Mouse (Mus musculus) midbrain, postnatal 0 days (tissue): ENCODE measurements around the gene Cbr3. TPM values are rescaled to one million over a fixed set of nuclear protein-coding genes. Genes with fewer than 3 reads are reported as not detected.

Experiments
- ATAC-seq: fragments of 200-750 bp; cut with Nextera tagmentation; 2 replicates; pipeline ENCODE4 v1.8.0; 2017; ENCODE audit warnings: moderate number of reproducible peaks, mild to moderate bottlenecking, moderate TSS enrichment, moderate library complexity; ENCODE audit not compliant: low FRiP score
- DNase-seq: peaks from one replicate; pipeline ENCODE4 v3.0.0-alpha.2; 2015; ENCODE audit warnings: low spot score
- H3K27ac ChIP-seq: fragments of 300-500 bp; sonication (generic); 2 replicates; pipeline ENCODE4 v1.5.1; 2014; ENCODE audit warnings: low read depth, mild to moderate bottlenecking, low read length, mixed read lengths
- H3K27me3 ChIP-seq: fragments of 300-500 bp; sonication (generic); 2 replicates; pipeline ENCODE4 v1.6.1; 2014; ENCODE audit warnings: low read length, control low read depth, mixed read lengths; ENCODE audit not compliant: insufficient read depth
- H3K36me3 ChIP-seq: fragments of 300-500 bp; sonication (generic); 2 replicates; pipeline ENCODE4 v1.6.1; 2014; ENCODE audit warnings: low read length, control low read depth, mixed read lengths; ENCODE audit not compliant: insufficient read depth
- H3K4me1 ChIP-seq: fragments of 300-500 bp; sonication (generic); 2 replicates; pipeline ENCODE4 v1.6.1; 2014; ENCODE audit warnings: mild to moderate bottlenecking, control low read depth, antibody characterized with exemption, low read length, mixed read lengths; ENCODE audit not compliant: insufficient read depth
- H3K4me2 ChIP-seq: fragments of 300-500 bp; sonication (generic); 2 replicates; pipeline ENCODE4 v1.6.1; 2014; ENCODE audit warnings: low read depth, mild to moderate bottlenecking, low read length, mixed read lengths; ENCODE audit not compliant: poor library complexity, severe bottlenecking
- H3K4me3 ChIP-seq: fragments of 300-500 bp; sonication (generic); 2 replicates; pipeline ENCODE4 v1.5.1; 2014; ENCODE audit warnings: low read depth, mild to moderate bottlenecking, low read length, moderate library complexity
- H3K9ac ChIP-seq: fragments of 300-500 bp; sonication (generic); replicated peaks from 2 replicates; pipeline ENCODE4 v1.6.1; 2014; ENCODE audit warnings: mild to moderate bottlenecking, low read length, moderate library complexity, mixed read lengths; ENCODE audit not compliant: poor library complexity, severe bottlenecking
- H3K9me3 ChIP-seq: fragments of 300-500 bp; sonication (generic); 2 replicates; pipeline ENCODE4 v1.6.1; 2016; ENCODE audit warnings: low read length, control low read depth
- CTCF ChIP-seq: IDR thresholded peaks from 2 replicates; pipeline ENCODE4 v1.5.1; 2016; ENCODE audit warnings: antibody characterized with exemption, mild to moderate bottlenecking
- whole genome bisulfite sequencing: fragments of 180-500 bp; shearing (Covaris S2); extraction: QIAGEN DNeasy Blood & Tissue Kit; methylation state at CpG from one replicate; pipeline ENCODE4 v1.1.7; 2014; 5-methylcytosine and 5-hydroxymethylcytosine counted together
- polyA plus RNA-seq: library from polyadenylated mRNA; unstranded; fragments of >200 nt; fragmentation: Nextera tagmentation; extraction: Ambion mirVana; gene quantifications from 2 replicates; pipeline ENCODE4 v1.2.1, GENCODE M21; 2015
- total RNA-seq: library from RNA; depleted of rRNA; stranded (reverse); fragments of >200 nt; gene quantifications from 2 replicates; pipeline ENCODE4 v1.2.3, GENCODE M21; 2014

Cbr3 gene
- total and polyA plus RNA-seq, 2 experiments from 2014 or later, result 3.6 to 4.0 TPM

DNA sequence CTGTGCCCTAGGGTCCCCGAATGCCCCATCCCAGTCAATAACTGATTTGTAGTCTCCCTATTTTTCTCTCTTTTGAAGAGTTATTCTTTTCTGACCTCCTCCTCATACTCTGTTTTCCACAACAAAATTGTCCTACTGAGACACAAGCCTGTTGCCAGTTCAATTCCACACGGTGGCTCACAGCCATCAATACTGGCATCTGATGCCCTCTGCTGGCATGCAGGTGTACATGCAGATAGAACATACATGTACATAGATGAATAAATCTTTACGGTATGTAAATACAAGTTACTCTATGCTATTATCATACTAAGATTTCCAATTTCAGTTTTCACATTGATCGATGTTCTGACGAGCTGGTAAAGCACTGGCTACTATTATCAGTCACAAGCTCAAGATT lies 12.0 kb upstream of the Cbr3 start:
- Histone ChIP-seq H3K4me2 (no peak overlapping the region), H3K4me1 (no peaks in the 10 kb centered on the region), H3K27ac (no peak overlapping the region), H3K9me3 (no peaks in the 10 kb centered on the region), H3K9ac (no peak overlapping the region), H3K36me3 (no peaks in the 10 kb centered on the region), H3K4me3 (no peak overlapping the region), H3K27me3 (no peaks in the 10 kb centered on the region)
- peak; percentile 53 for TF ChIP-seq CTCF
- 95% methylated on average over 5 of the region's 5 CpGs for WGBS
- ATAC-seq, result no peak
- no peak for DNase-seq

GRCm38 (mm10) chr16:93676376-93676775 lies 6.6 kb upstream of the Cbr3 start:
- Histone ChIP-seq H3K27me3 (peaks cover 7% of the 10 kb centered on the region; the same call in 1 of the 2 replicates), H3K9ac (no peak overlapping the region), H3K4me3 (no peak overlapping the region), H3K9me3 (no peaks in the 10 kb centered on the region), H3K36me3 (no peaks in the 10 kb centered on the region), H3K27ac (no peak overlapping the region), H3K4me2 (no peak overlapping the region), H3K4me1 (no peaks in the 10 kb centered on the region)
- no peak for TF ChIP-seq CTCF
- 86% methylated on average over 5 of the region's 5 CpGs for WGBS
- no peak for DNase-seq
- no peak for ATAC-seq

- ATAC-seq, result no peak
- Histone ChIP-seq H3K4me1 (0 out of 2 replicates have a peak, but pooled peaks cover 5% of the 10 kb centered on the region), H3K4me3 (no peak overlapping the region), H3K36me3 (no peaks in the 10 kb centered on the region), H3K4me2 (no peak overlapping the region), H3K27me3 (peaks cover 23% of the 10 kb centered on the region), H3K27ac (no peak overlapping the region), H3K9me3 (no peaks in the 10 kb centered on the region), H3K9ac (no peak overlapping the region)
- 90% methylated on average over 4 of the region's 4 CpGs for WGBS
- TF ChIP-seq CTCF, result no peak
- DNase-seq, result no peak
These were observed 4.8 kb upstream of the Cbr3 start for GRCm38 (mm10) chr16:93678206-93678605.

DNA sequence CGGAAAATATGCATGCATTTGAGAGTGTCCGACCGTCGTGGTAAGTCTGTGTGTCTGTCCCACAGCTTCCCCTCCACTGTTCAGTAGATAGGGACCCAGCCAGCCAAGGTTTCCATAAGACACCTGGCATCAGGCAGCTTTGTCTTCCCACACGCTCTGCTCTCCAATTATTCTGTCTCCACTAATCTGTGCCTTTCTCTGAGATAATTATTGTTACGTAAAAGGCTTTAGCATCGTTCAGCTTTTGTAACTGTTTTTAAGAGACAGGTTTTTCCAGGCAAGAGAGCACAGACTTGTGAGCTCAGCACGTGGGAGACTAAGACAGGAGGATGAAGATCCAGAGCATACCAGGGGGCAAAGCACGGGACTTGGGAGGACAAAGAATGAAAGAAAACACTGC lies 3.9 kb upstream of the Cbr3 start:
- DNase-seq, result no peak
- no peak overlapping the region for H3K4me3 ChIP-seq
- H3K9ac ChIP-seq, result no peak overlapping the region
- no peak for TF ChIP-seq CTCF
- H3K27me3 ChIP-seq, result peaks cover 31% of the 10 kb centered on the region
- no peaks in the 10 kb centered on the region for H3K9me3 ChIP-seq
- no peak for ATAC-seq
- no peaks in the 10 kb centered on the region for H3K36me3 ChIP-seq
- 49% methylated on average over 9 of the region's 9 CpGs for WGBS
- H3K27ac ChIP-seq, result no peak overlapping the region
- 0 out of 2 replicates have a peak, but pooled peaks cover 5% of the 10 kb centered on the region for H3K4me1 ChIP-seq
- H3K4me2 ChIP-seq, result no peak overlapping the region

- peak overlapping the region; percentile 41; the same call in 1 of the 2 replicates for H3K4me3 ChIP-seq
- H3K27ac ChIP-seq, result no peak overlapping the region
- H3K9me3 ChIP-seq, result no peaks in the 10 kb centered on the region
- ATAC-seq (no peak), DNase-seq (no peak)
- no peak overlapping the region for H3K9ac ChIP-seq
- 0 out of 2 replicates have a peak, but pooled peaks cover 5% of the 10 kb centered on the region for H3K4me1 ChIP-seq
- peaks cover 44% of the 10 kb centered on the region for H3K27me3 ChIP-seq
- no peaks in the 10 kb centered on the region for H3K36me3 ChIP-seq
- H3K4me2 ChIP-seq, result peak overlapping the region; percentile 66
- no peak for TF ChIP-seq CTCF
- WGBS, result 23% methylated on average over 13 of the region's 13 CpGs
These were observed 793 bp upstream of the Cbr3 start for GRCm38 (mm10) chr16:93682156-93682688.

- ATAC-seq, result peak; percentile 10; the same call in 1 of the 2 replicates
- Histone ChIP-seq H3K4me3 (peak overlapping the region; percentile 41), H3K4me2 (peak overlapping the region; percentile 66), H3K9ac (peak overlapping the region; percentile 9), H3K36me3 (no peaks in the 10 kb centered on the region), H3K27me3 (peaks cover 44% of the 10 kb centered on the region), H3K4me1 (0 out of 2 replicates have a peak, but pooled peaks cover 5% of the 10 kb centered on the region), H3K27ac (no peak overlapping the region), H3K9me3 (no peaks in the 10 kb centered on the region)
- no peak for TF ChIP-seq CTCF
- WGBS, result 1% methylated on average over 53 of the region's 53 CpGs
- peak; percentile 15 for DNase-seq
These were observed 657 bp downstream of the Cbr3 start for GRCm38 (mm10) chr16:93683508-93684236.
